Mouse (Mus musculus) ovary, postnatal 10 days (tissue): ENCODE results near the gene Tesk2.
A peak's percentile ranks its signal among the peaks of the same experiment; 100 is the strongest.

Source experiments
- DNase-seq: peaks from one replicate; pipeline ENCODE4 v3.0.0; 2022; ENCODE audit warnings: low spot score

The Tesk2 gene

GRCm38 (mm10) chr4:116719396-116719795, 1.4 kb upstream of the Tesk2 start:
- DNase-seq: no peak

GRCm38 (mm10) chr4:116721098-116721628, 415 bp downstream of the Tesk2 start:
- no peak for DNase-seq

GRCm38 (mm10) chr4:116722230-116722629, 1.5 kb downstream of the Tesk2 start:
- DNase-seq: no peak

DNA sequence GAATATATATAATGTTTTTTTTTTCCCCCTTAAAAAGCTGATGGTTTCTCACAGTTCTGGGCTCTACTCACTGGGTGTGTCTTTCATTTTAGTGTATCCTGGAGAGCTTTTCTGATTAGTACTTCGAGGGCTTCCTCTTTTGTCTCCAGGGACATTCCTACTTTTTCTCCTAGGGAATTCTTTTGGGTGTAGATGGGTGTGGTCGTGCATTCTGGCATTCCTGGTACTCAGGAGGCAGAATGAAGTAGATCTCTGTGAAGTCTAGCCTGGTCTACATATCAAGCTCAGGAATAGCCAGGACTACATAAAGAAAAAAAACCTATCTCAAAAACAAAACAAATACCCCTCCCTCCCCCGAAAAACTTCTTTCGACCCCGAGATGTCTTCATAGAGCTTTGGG, 4.7 kb downstream of the Tesk2 start:
- no peak for DNase-seq

- no peak for DNase-seq
Measured at GRCm38 (mm10) chr4:116727401-116727800, 6.7 kb downstream of the Tesk2 start.

DNA sequence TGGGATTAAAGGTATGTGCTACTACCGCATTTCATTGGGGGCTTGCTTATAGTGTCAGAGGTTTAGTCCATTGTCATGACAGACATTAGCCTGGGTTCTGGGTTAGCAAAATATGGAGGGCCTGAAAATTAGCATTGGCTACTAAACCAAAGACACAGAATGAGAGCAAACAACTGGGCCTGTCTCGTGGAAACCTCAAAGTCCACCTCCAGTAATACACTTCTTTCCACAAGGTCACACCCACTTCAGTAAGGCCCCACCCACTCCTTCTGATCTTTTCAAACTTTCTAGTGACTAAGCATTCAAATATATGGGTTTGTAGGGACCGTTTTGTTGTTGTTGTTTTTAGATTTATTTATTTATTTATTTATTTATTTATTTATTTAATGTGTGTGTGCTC, 8.8 kb downstream of the Tesk2 start:
- no peak for DNase-seq

DNA sequence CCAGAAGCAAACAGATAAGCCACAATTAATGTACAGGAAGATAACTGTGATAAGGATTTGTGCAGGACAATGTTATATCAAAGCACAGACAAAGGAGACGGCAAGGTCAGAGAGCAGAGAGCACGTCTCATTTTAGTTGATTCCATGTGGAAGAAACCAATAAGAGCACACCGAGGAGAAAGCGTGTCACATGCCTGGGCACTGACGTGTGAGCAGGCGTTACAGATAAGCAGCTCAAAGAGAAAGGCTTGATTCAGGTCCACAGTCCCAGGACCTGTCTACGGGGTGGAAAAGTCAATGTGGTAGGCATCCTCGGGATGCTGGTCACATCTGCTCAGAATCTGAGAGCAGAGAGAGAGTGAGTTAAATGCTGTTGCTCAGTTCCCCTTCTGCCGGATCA, 10.3 kb downstream of the Tesk2 start:
- no peak for DNase-seq

- DNase-seq: no peak
Measured at GRCm38 (mm10) chr4:116732355-116732754, 11.6 kb downstream of the Tesk2 start.

DNA sequence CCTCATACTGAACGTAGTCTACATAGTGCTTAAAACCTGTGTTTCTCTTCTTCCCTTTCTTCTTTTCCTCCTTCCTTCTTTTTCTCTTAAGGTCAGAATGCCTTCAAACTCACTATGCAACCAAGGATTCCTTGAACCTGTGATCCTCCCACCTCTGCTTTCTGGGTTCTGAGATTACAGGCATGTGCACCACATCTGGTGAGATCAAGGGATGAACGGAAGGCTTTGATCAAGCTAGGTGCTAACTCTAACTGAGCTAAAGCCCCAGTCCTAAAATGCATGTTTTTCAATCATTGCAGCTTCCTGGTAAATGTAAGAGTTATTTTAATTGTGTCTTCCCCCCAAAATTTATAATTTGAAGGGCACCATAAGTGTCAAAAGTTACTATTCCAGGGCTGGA, 14.2 kb downstream of the Tesk2 start:
- DNase-seq: no peak

- DNase-seq: no peak
Measured at GRCm38 (mm10) chr4:116738972-116739751, 18.4 kb downstream of the Tesk2 start.

DNA sequence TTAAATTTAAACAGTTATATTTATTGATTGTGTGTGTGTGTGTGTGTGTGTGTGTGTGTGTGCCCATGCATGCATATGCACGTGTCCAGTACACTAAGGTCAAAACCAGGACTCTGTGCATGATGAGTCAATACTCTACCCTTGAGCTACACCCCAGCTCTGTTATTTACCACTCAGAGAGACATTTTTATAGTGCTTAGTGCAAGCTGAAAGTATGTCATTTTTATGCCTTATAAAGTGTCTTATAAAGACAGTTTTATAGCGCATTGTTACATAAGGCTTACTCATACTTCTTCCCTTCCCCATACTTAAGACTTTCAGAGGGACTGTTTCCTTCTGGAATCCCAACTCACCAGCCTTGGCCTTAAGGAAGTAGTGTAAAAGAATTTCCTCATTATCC, 29.0 kb downstream of the Tesk2 start:
- no peak for DNase-seq

DNA sequence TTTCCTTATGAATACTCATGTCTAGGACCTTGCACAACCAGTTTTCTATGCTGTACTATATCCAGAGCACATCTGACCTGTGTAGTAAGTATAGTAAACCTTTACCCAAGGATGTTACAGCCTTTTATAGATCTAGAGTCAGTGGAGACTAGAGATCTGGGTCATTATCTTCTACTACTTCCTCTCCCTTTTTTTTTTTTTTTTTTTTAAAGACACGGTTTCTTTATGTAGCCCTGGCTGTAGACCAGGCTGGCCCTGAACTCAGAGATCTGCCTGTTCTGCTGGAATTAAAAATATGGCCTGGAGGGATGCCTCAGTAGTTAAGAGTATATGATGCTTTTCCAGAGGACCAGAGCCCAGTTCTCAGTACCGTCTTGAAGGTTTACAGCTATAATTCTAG, 41.2 kb downstream of the Tesk2 start:
- no peak for DNase-seq

- DNase-seq: no peak
Measured at GRCm38 (mm10) chr4:116764001-116764400, 43.3 kb downstream of the Tesk2 start.

DNA sequence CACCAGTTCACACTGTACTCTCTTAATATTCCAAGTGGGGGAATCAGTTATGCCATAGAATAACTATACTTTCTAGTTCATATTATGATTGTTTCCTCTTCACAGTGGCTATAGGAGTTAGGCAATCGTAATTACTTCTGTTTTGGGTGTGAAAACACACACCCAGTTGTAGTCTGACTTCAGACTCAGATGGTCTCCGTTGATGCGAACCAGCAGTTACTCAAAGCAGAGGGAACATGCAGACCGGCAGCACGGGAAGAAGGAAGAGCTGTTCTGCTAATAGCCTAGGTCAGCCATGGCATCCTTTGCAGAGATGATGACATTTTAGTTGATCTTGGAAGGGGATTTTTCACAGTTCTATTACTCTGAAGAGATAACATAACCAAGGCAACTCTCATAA, 47.8 kb downstream of the Tesk2 start:
- DNase-seq: no peak

DNA sequence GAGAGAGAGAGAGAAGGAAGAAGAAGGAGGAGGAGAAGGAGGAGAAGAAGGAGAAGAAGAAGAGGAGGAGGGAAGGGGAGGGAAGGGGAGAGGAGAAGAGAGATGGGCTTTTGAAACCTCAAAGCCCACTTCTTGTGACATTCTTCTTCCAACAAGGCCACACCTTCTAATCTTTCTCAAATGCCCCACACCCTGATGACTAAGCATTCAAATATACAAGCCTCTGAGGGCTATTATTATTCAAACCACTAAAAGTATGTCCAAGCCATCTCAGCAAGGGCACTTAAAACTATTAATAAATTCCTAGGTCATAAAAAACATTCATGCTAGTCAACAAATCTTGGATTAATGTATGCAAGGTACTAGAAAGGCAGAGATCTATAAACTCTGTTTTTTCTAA, 48.3 kb downstream of the Tesk2 start:
- DNase-seq: no peak

- no peak for DNase-seq
Measured at GRCm38 (mm10) chr4:116776391-116776790, 55.6 kb downstream of the Tesk2 start.

GRCm38 (mm10) chr4:116777079-116777478, 56.3 kb downstream of the Tesk2 start:
- DNase-seq: no peak

DNA sequence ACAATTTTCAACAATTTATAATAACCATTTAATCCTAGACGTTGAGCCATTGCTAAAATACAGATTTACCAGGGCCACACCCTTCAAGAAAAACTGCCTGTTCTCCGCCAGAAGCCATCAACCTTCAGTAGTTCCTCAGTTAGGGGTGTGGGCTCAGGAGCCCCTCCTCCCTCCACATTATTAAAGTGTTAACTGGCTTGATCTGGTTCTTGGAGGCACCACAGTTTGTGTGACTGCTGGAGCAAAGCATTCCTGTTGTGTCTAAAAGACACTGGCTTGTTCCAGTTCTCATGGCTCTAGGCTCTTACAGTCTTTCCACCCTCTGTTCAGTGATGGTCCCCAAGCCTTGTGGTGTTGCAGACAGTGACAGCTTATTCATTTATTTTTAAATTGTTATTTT, 59.8 kb downstream of the Tesk2 start:
- no peak for DNase-seq

DNA sequence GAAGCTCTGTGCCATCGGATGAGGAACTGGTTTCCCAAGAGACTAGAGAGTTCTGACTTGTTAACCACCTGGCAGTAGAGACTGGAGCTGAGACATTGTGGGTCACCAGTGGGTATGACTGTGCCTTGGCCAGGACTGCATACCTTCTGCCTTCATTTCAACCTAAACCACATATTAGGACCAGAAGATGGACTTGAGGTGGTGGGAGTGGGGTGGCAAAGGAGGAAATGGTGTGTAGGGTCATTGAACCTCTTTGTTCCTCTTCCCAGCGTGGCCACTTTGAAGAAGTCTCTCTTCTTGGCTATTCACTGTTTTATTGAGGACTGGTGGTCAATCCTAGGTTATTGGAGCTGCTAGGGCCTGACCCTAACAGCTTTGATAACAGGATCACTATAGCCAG, 60.6 kb downstream of the Tesk2 start:
- no peak for DNase-seq

GRCm38 (mm10) chr4:116782171-116782570, 61.4 kb downstream of the Tesk2 start:
- DNase-seq: no peak

- no peak for DNase-seq
Measured at GRCm38 (mm10) chr4:116786587-116786986, 65.8 kb downstream of the Tesk2 start.

- DNase-seq: no peak
Measured at GRCm38 (mm10) chr4:116787985-116788760, 67.4 kb downstream of the Tesk2 start.

DNA sequence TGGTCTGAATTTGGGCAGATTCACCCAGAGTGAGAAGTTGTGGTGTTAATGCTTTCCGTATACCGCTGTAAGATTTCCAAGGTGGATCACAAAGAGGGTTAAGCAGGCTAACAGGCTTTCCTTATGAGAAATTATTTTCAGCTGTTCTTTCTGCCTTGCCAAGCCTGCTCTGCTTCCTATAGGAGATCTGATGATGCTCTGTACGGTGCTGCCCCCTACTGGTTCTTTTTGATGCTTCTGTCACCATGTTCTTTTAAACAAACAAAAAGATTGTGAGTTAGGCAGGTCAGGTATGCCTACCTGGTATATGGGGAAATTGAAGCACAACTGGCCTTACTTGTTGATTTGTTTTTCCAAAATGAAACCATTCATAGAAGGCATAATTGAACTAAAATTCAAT, 68.2 kb downstream of the Tesk2 start:
- DNase-seq: peak; percentile 49
